Mouse (Mus musculus) limb, embryonic 10.5 days (tissue): ENCODE measurements around the gene Eomes. TPM values are rescaled to one million over a fixed set of nuclear protein-coding genes. Genes with fewer than 3 reads are reported as not detected.

Experiments used
- DNase-seq: peaks from one replicate; pipeline ENCODE4 v3.0.0-alpha.2; 2017; ENCODE audit warnings: low spot score
- H3K27ac ChIP-seq: fragments of 300-500 bp; sonication (generic); 2 replicates; pipeline ENCODE4 v1.5.1; 2016; ENCODE audit warnings: mild to moderate bottlenecking
- H3K27me3 ChIP-seq: fragments of 300-500 bp; sonication (generic); 2 replicates; pipeline ENCODE4 v1.6.1; 2016; ENCODE audit warnings: low read depth, mild to moderate bottlenecking; ENCODE audit not compliant: poor library complexity, severe bottlenecking
- H3K36me3 ChIP-seq: fragments of 300-500 bp; sonication (generic); 2 replicates; pipeline ENCODE4 v1.6.1; 2016; ENCODE audit warnings: mild to moderate bottlenecking, moderate library complexity
- H3K4me1 ChIP-seq: fragments of 300-500 bp; sonication (generic); 2 replicates; pipeline ENCODE4 v1.6.1; 2016
- H3K4me3 ChIP-seq: fragments of 300-500 bp; sonication (generic); 2 replicates; pipeline ENCODE4 v1.5.1; 2016; ENCODE audit warnings: mild to moderate bottlenecking, moderate library complexity
- H3K9me3 ChIP-seq: fragments of 300-500 bp; sonication (generic); replicated peaks from 2 replicates; pipeline ENCODE4 v1.6.1; 2016; ENCODE audit warnings: mild to moderate bottlenecking
- WGBS: fragments of 180-500 bp; shearing (Covaris S2); methylation state at CpG from one replicate; pipeline ENCODE4 v1.1.7; 2016; 5-methylcytosine and 5-hydroxymethylcytosine counted together
- polyA plus RNA-seq: library from polyadenylated mRNA; unstranded; fragments of >200 nt; fragmentation: Nextera tagmentation; extraction: Ambion mirVana; gene quantifications from 2 replicates; pipeline ENCODE4 v1.2.1, GENCODE M21; 2016

Eomes gene
- polyA plus RNA-seq, 1 experiment from 2014 or later = 0.05 TPM

DNA sequence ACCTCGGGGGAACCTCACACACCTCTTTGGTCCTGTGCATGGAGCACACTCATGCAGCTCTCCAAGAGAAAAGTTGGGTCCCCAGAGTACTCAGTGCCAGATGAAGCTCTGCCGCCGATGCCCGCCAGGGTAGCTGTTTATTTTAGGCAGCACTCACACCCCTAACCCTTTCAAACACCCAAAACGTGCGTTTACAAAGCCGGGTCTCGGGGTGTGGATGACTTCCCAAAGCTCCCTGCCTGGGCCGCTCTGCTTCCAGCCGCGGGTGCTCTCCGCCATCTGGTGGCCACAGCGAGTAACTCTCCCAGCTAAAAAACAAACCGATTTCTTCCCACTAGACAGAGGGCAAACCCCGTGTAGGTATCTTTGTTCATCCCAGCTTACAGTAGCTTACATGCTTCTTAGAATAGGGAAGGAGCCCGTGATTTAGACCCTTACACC lies 11.6 kb downstream of the Eomes start:
- peaks cover 69% of the 10 kb centered on the region for H3K27me3 ChIP-seq
- DNase-seq = peak; percentile 87
- under 1% methylated on average over 16 of the region's 16 CpGs for WGBS
- no peaks in the 10 kb centered on the region for H3K36me3 ChIP-seq
- H3K27ac ChIP-seq = no peak overlapping the region
- no peaks in the 10 kb centered on the region for H3K9me3 ChIP-seq
- peak overlapping the region; percentile 38 for H3K4me3 ChIP-seq
- H3K4me1 ChIP-seq = peaks cover 34% of the 10 kb centered on the region

DNA sequence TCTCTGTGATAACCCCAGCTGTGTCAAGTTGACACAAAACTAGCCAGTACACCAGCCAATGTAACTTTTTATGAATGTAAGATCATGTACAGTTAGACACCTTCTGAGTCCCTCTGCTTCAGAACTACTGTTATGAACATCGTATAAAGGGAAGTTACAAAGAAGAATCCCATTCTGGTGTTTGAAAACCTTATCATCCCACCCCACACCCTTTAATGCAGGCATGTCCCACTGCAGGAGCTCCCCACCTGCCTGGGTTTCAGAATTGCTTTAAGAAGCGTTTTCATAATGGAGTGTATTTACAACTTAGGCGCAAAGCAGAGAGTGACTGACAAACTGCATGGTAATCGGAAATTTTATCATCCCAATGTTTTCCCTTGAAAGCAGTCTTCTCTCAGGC lies 13.2 kb downstream of the Eomes start:
- H3K27me3 ChIP-seq = peaks cover 53% of the 10 kb centered on the region
- DNase-seq = no peak
- no peaks in the 10 kb centered on the region for H3K9me3 ChIP-seq
- H3K4me3 ChIP-seq = no peak overlapping the region
- 84% methylated on average over 4 of the region's 4 CpGs for WGBS
- H3K4me1 ChIP-seq = peaks cover 34% of the 10 kb centered on the region
- no peak overlapping the region for H3K27ac ChIP-seq
- no peaks in the 10 kb centered on the region for H3K36me3 ChIP-seq

DNA sequence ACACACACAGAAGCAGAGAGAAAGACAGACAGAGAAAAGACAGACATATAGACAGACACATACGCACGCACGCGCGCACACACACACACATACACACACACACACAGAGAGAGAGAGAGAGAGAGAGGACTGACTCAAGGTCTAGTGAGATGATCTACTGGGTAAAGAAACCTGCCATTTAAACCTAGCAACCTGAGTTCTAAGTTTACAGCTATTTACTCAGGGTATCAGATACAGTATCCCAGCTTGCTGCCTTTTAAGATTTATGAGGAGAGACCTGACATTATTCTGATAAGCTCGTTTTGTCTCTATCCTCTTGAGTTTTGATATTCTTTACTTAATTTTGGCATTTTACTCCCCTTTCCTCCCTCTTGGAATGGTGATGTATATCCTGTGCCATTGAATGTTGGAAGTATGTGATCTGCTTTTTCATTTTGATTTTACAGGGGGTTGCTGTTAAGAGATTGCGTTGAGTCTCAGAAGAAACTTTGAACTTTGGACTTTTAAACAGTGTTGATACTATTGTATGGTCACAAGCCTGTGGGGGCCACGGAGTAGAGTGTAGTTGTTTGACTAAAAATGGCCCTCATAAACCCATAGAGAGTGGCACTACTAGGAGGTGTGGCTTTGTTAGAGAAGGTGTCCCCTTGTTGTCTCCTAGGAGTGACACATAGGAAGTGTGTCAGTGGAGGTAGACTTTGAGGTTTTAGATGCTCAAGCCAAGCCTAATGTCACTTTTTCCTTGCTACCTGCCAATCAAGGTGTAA lies 15.1 kb downstream of the Eomes start:
- H3K27me3 ChIP-seq = peaks cover 34% of the 10 kb centered on the region
- no peak for DNase-seq
- no peaks in the 10 kb centered on the region for H3K9me3 ChIP-seq
- H3K4me3 ChIP-seq = no peak overlapping the region
- H3K4me1 ChIP-seq = peaks cover 15% of the 10 kb centered on the region
- H3K36me3 ChIP-seq = no peaks in the 10 kb centered on the region
- WGBS = 91% methylated on average over 8 of the region's 8 CpGs
- no peak overlapping the region for H3K27ac ChIP-seq

- no peak overlapping the region for H3K27ac ChIP-seq
- no peak for DNase-seq
- H3K9me3 ChIP-seq = no peaks in the 10 kb centered on the region
- peaks cover 6% of the 10 kb centered on the region for H3K4me1 ChIP-seq
- peaks cover 24% of the 10 kb centered on the region for H3K27me3 ChIP-seq
- WGBS = 93% methylated on average over 5 of the region's 5 CpGs
- H3K4me3 ChIP-seq = no peak overlapping the region
- no peaks in the 10 kb centered on the region for H3K36me3 ChIP-seq
These were observed 16.1 kb downstream of the Eomes start for GRCm38 (mm10) chr9:118494106-118494505.

DNA sequence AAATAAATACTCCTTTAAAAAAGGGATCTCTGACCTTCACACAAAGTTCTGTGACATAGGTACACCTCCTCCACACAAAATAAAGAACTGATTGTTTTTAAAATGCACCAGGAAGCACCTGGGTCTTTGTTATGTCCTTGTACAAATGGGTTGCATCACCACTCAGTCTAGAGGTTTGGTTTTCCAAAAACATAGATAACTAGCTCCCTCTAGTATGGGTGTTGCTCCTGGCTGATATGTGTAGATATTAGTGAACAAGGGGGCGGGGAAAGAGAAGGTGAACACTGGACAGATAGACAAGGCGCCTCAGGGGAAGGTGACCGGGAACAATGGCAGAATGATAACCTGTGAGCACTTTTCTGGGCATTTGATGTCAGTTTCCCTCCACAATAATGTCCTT lies 17.9 kb downstream of the Eomes start:
- no peaks in the 10 kb centered on the region for H3K9me3 ChIP-seq
- DNase-seq = no peak
- no peak overlapping the region for H3K4me3 ChIP-seq
- H3K27me3 ChIP-seq = peaks cover 9% of the 10 kb centered on the region; the same call in 1 of the 2 replicates
- no peaks in the 10 kb centered on the region for H3K4me1 ChIP-seq
- no peaks in the 10 kb centered on the region for H3K36me3 ChIP-seq
- H3K27ac ChIP-seq = no peak overlapping the region
- WGBS = 86% methylated on average over 3 of the region's 3 CpGs

GRCm38 (mm10) chr9:118496952-118497351 lies 18.9 kb downstream of the Eomes start:
- DNase-seq = no peak
- Histone ChIP-seq H3K4me3 (no peak overlapping the region), H3K27me3 (peaks cover under 1% of the 10 kb centered on the region; the same call in 1 of the 2 replicates), H3K36me3 (no peaks in the 10 kb centered on the region), H3K9me3 (no peaks in the 10 kb centered on the region), H3K4me1 (no peaks in the 10 kb centered on the region), H3K27ac (no peak overlapping the region)
- 84% methylated on average over 3 of the region's 3 CpGs for WGBS

- Histone ChIP-seq H3K4me1 (no peaks in the 10 kb centered on the region), H3K9me3 (no peaks in the 10 kb centered on the region), H3K27me3 (no peaks in the 10 kb centered on the region), H3K27ac (no peak overlapping the region), H3K36me3 (no peaks in the 10 kb centered on the region), H3K4me3 (no peak overlapping the region)
- no peak for DNase-seq
- WGBS = 77% methylated on average over 7 of the region's 7 CpGs
These were observed 20.0 kb downstream of the Eomes start for GRCm38 (mm10) chr9:118498061-118498460.

GRCm38 (mm10) chr9:118500963-118501362 lies 23.0 kb downstream of the Eomes start:
- no peaks in the 10 kb centered on the region for H3K27me3 ChIP-seq
- peaks cover 4% of the 10 kb centered on the region; the same call in 1 of the 2 replicates for H3K4me1 ChIP-seq
- DNase-seq = no peak
- no peaks in the 10 kb centered on the region for H3K36me3 ChIP-seq
- WGBS = 84% methylated on average over 6 of the region's 6 CpGs
- H3K4me3 ChIP-seq = no peak overlapping the region
- H3K27ac ChIP-seq = no peak overlapping the region
- H3K9me3 ChIP-seq = no peaks in the 10 kb centered on the region

DNA sequence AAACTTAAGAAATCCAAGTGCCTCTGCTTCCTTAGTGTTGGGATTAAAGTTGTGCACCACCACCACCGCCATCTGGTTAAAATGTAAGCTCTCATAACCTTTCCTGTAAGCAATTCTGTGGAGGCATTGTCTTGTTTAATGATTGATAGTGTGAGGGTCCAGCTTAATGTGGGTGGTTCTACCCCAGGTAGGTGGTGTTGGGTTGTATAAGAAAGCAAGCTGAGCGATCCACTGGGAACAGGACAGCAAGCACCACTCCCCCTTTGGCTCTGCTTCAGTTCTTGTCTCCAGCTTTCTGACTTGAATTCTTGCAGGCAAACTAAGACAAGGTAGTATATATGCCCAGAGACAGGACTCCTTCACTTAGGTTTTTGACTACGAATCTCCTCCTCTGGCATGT lies 26.6 kb downstream of the Eomes start:
- no peak for DNase-seq
- H3K9me3 ChIP-seq = no peaks in the 10 kb centered on the region
- 84% methylated on average over 3 of the region's 3 CpGs for WGBS
- no peak overlapping the region for H3K4me3 ChIP-seq
- H3K27ac ChIP-seq = no peak overlapping the region
- peaks cover 24% of the 10 kb centered on the region for H3K4me1 ChIP-seq
- H3K27me3 ChIP-seq = no peaks in the 10 kb centered on the region
- no peaks in the 10 kb centered on the region for H3K36me3 ChIP-seq

DNA sequence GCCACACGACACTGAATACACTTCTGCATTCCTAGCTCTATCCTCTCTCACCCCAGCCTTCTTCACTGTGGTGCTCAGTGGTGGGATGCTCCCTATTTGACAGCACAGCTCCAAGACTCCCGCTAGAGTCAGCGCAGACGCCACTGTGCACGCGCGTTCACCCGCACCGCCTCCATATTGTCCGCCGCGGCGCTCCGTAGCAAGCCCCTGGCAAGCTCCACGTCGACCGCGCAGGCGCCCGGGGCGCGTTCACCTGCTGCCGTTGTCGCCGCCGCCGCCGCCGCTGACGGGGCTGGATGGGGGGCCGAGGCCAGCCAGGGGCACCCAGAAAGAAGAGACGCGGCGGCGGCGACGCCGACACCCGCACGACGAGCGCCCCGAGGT lies 28.0 kb downstream of the Eomes start, which contains the start of gene Golga4:
TSS of gene Golga4 (plus strand) at position 248 of the 384 bp plus-strand sequence.
- Histone ChIP-seq H3K9me3 (no peaks in the 10 kb centered on the region), H3K36me3 (peaks cover 5% of the 10 kb centered on the region), H3K4me1 (peaks cover 32% of the 10 kb centered on the region), H3K27me3 (no peaks in the 10 kb centered on the region), H3K4me3 (peak within 1 kb of the TSS; percentile 97), H3K27ac (peak within 1 kb of the TSS; percentile 93)
- under 1% methylated on average over 43 of the region's 43 CpGs for WGBS
- peak; percentile 92 for DNase-seq

DNA sequence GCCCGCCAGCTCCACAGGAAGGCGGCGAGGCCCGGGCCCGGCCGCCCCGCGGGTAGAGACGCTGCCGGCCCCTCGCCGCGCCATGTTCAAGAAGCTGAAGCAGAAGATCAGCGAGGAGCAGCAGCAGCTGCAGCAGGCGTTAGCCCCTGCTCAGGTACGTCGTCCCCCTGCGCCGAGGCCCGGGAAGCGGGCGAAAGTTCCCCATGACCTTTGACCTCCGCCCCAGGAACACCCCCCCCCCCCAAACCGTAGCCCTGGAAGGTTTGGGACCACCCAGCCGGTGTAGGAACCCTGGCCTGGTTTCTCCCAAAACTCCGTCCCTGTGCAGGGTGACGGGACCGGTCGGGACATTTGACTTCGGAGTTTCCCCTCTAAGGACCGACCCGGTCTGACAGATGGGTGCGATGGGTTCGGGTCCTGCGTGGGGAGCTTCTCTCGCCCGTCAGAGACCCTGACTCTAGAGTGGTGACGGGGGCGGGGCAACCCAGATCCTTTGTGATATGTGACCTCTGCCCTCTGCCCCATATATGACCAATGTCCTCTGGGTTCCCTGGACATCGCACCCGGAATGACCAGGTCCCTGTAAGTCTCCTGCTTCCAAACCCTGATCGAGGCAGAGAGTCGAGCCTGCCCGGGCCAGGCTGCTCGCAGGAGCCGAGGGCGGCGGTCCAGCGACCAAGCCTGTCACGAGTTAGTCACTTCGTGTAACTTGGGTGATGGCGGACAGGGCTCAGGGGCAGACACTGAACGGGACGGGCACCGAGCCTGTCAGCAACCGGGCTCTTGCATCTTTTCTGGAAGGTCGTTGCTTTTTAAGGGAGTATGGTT lies 28.6 kb downstream of the Eomes start:
- peak; percentile 52 for DNase-seq
- no peaks in the 10 kb centered on the region for H3K27me3 ChIP-seq
- H3K4me3 ChIP-seq = peak overlapping the region; percentile 97
- no peaks in the 10 kb centered on the region for H3K9me3 ChIP-seq
- H3K36me3 ChIP-seq = peaks cover 10% of the 10 kb centered on the region
- under 1% methylated on average over 57 of the region's 57 CpGs for WGBS
- H3K4me1 ChIP-seq = peaks cover 36% of the 10 kb centered on the region
- peak overlapping the region; percentile 93 for H3K27ac ChIP-seq

DNA sequence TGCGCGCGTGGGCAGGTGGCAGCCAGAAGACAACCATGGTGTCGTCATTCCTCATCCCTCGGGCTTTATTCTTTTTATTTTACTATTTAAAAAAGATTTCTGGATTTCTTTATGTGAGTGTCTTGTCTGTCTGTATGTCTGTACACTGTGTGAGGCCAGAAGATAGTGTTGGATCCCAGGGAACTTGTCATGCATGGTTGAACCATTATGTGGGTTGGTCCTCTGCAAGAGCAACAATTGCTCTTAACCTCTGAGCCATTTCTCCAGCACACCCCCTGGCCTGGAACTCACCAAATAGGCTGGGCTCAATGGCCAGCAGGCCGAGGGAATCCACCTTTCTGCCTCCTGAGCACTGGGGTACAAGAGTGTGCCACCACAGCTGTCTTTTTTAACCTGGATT lies 29.5 kb downstream of the Eomes start:
- peaks cover 37% of the 10 kb centered on the region for H3K4me1 ChIP-seq
- peak overlapping the region; percentile 97 for H3K4me3 ChIP-seq
- H3K27me3 ChIP-seq = no peaks in the 10 kb centered on the region
- H3K9me3 ChIP-seq = no peaks in the 10 kb centered on the region
- no peak overlapping the region for H3K27ac ChIP-seq
- WGBS = 86% methylated on average over 6 of the region's 6 CpGs
- DNase-seq = no peak
- H3K36me3 ChIP-seq = peaks cover 13% of the 10 kb centered on the region

DNA sequence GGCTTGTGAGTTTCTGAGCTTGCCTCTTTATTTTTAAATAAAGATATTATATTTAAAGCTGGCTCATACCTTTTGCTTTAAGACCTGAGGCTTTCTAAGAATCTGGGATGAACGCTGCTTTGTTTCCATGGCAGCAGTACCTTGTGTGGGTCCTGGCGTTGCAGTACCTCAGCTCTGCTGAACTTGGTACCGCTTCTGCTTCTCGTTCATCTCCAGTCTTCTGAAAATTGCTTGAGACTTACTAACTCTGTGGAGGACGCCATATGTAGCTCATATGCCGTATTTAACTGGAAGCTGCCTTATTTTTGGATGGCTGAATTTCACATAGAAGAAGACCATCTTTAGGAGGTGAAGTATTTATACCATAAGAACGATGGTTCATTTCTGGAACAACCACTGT lies 30.6 kb downstream of the Eomes start:
- Histone ChIP-seq H3K36me3 (peaks cover 13% of the 10 kb centered on the region), H3K27ac (no peak overlapping the region), H3K9me3 (no peaks in the 10 kb centered on the region), H3K4me3 (no peak overlapping the region), H3K4me1 (peaks cover 37% of the 10 kb centered on the region), H3K27me3 (no peaks in the 10 kb centered on the region)
- 91% methylated on average over 7 of the region's 7 CpGs for WGBS
- no peak for DNase-seq
